Mouse (Mus musculus) lung, adult 2 months (tissue): Measurements from ENCODE around the gene Nr6a1. TPM values are rescaled to one million over a fixed set of nuclear protein-coding genes. Genes with fewer than 3 reads are reported as not detected.

ENCODE experiments used
- DNase-seq: peaks from one replicate; pipeline ENCODE4 v3.0.0; 2022
- H3K4me1 ChIP-seq: fragments of 200-500 bp; 2 replicates; pipeline ENCODE4 v1.6.1; 2011; ENCODE audit warnings: low read length; ENCODE audit not compliant: control insufficient read depth, insufficient read depth
- H3K4me3 ChIP-seq: fragments of 200-500 bp; replicated peaks from 2 replicates; pipeline ENCODE3; 2011; ENCODE audit warnings: low read depth, mild to moderate bottlenecking, control low read depth, low read length; ENCODE audit errors: extremely low read depth
- CTCF ChIP-seq: fragments of 200-500 bp; IDR thresholded peaks from 2 replicates; pipeline ENCODE4 v1.5.1; 2011; ENCODE audit warnings: mild to moderate bottlenecking, low read length, control low read depth; ENCODE audit not compliant: insufficient read depth
- POLR2A ChIP-seq: fragments of 200-500 bp; IDR thresholded peaks from 2 replicates; pipeline ENCODE4 v1.6.1; 2011; ENCODE audit warnings: low read depth, mild to moderate bottlenecking, control low read depth, low read length, borderline replicate concordance; ENCODE audit errors: extremely low read depth
- WGBS: fragments of 180-500 bp; shearing (Covaris S2); methylation state at CpG from one replicate; pipeline ENCODE4 v1.1.7; 2018; 5-methylcytosine and 5-hydroxymethylcytosine counted together
- polyA plus RNA-seq: library from polyadenylated mRNA; depleted of rRNA; stranded (reverse); fragments of >200 nt; gene quantifications from 2 replicates; pipeline ENCODE4 v1.2.3, GENCODE M21; 2012

The Nr6a1 gene
- polyA plus RNA-seq, 1 experiment = 6.5 TPM

DNA sequence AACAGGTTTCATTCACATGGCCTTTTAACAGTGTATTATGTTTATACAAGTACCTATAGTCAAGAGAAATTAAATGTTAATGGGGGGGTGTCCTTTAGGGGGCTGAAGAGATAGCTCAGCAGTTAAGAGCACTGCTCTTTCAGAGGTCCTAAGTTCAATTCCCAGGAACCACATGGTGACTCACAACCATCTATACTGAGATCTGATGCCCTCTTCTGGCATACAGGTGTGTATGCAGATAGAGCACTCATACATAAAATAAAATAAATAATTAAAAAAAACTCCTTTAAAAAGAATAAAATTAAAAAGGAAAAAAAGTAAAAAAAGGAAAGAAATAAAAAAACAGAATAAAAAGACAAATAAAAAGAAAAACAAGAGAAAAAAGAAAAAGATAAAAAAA, 95.5 kb downstream of the Nr6a1 start:
- Histone ChIP-seq H3K4me1 (no peaks in the 10 kb centered on the region), H3K4me3 (no peak overlapping the region)
- DNase-seq = no peak
- TF ChIP-seq POLR2A (no peak), CTCF (no peak)

DNA sequence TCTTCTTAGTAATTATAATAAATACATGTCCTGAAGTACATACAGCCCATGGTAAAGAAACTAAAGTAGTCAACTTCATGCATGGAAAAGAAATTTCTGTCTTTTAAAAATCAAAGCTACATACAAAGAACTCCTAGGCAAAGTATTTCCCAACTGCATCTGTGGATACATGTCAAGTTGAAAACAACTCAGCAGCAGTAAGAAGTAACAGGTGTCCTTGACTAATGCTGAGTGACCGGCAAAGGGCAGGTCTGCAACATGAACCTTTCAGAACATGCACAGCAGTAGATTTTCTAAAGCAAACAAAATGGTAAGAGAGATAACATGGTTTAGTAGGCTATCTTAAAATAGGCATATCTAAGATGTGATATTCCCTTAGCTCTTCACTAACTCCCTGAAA, 98.0 kb downstream of the Nr6a1 start:
- TF ChIP-seq CTCF (no peak), POLR2A (no peak)
- H3K4me3 ChIP-seq = no peak overlapping the region
- H3K4me1 ChIP-seq = no peaks in the 10 kb centered on the region; the same call in 1 of the 2 replicates
- DNase-seq = no peak
- 75% methylated on average over 1 of the region's 1 CpGs for WGBS

DNA sequence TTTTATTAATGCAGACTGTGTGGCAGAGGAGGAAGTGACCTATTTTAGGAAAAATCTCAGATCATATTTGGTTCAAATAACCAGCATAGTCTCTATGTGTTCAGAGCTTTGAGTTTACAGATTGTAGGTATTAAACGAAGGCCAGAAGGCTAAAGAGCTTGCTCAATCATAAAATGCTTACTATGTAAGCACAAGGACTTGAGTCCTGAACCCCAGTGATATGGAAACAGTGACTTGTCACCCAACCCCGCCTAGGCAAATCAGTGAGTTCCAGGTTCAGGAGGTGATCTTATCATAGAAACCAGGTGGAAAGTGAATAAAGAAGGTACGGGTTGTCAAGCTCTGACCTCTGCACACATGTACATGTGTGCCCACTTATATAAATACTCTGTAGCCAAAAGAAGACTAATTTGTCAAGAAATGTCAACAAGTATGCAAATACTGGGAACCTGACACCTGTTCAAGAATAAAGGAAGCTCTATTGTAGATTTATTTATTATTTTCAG, 99.6 kb downstream of the Nr6a1 start:
- no peak for DNase-seq
- WGBS = 60% methylated on average over 3 of the region's 3 CpGs
- TF ChIP-seq CTCF (no peak), POLR2A (no peak)

DNA sequence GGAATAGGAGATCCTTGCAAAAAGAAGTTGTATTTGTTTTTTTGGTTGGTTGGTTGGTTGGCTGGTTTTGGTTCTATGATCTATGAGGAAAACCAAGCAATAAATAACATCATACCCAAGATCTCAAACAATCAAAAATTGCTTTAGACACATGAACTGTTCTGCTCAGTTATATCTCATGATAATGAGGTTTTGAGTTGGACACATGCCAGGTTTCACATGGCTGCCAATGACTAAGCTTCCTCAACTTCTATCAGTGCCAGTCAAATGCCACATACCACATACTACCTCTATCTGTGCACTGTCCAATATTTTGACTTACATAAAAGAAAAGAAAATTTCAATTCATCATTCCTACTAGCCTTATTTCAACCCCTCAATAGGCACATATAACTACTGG, 101.3 kb downstream of the Nr6a1 start:
- TF ChIP-seq POLR2A (no peak), CTCF (no peak)
- DNase-seq = no peak
- Histone ChIP-seq H3K4me3 (no peak overlapping the region), H3K4me1 (peaks cover 3% of the 10 kb centered on the region)

More for the DNA sequence above, 99.6 kb downstream of the Nr6a1 start:
- no peak overlapping the region for H3K4me3 ChIP-seq
- H3K4me1 ChIP-seq = peaks cover 3% of the 10 kb centered on the region

DNA sequence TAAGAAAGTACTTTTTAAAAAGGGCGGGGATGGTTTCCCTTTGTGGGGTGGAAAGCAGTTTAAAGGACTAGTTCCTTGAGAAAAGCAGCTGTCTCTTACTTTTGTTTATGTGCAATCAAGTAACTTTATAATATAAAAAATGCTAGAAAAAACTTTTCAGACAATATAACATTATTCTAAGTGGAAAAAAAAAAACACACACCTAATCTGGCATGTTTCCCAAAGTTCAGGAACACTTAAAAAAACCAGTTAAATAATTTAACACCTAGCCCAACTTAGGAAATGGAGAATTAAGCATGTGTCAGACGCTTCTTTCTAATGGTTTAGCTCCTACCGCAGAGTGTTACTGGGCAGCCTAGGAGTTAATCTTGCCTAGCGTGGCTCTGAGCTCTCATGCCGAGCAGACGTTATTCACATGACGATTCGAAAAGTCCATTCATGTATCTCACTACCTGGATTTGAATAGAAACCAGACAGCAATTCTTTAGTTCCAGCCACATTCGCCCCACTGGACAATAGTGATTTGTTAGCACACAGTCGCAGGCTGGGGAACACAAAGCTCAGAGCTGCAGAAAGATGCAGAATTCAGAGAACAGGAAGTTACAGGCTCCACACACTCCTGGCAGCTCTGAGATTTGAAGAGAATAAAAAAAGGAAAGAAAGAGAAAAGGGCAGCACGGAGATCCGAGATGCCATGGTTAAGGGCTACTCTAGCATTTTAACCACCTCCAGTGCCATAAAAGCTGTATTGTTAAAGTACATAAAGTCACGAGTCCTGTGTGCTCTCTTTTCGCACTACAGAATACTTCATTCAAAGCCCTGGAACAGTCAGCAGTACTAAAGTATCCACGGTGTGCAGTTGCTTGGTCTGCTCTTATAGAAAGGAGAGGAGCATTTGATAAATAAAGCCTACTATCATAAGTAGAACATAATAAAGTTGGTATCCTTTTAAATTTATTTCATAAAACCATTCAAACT, 102.4 kb downstream of the Nr6a1 start:
- TF ChIP-seq CTCF (no peak), POLR2A (no peak)
- Histone ChIP-seq H3K4me1 (peaks cover 3% of the 10 kb centered on the region), H3K4me3 (peak overlapping the region; percentile 47)
- 3% methylated on average over 15 of the region's 15 CpGs for WGBS
- DNase-seq = peak; percentile 29

DNA sequence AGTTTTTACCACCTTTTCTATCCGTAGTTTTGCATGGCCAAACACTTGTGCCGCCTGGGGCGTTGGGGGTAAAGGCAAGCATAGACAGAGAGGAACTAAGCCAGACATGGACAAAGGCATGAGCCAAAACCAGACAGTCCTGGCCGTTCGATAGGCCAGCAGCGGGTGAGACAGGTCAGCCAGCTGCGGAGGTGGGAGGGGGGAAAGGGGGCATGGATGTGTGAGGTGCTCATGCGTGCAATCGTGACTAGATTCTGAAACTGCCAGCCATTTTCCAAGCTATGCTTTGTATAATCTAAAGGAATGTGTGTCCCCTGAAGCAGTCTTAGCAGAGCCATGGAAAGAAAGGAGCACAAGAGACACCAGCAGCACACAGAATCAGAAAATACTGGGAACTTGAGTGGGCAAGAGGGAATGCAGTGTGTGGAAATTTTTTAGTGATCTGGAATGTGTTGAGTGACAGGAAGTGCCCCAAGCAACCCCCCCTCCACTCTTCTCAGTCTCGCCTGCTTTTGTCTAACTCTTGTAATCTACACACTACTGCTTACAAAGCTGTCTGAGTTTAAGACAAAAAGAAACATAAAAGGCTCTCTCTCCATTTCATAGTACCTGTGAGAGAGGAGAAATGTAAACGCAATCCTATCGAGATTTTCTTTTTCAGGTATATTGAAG, 103.4 kb downstream of the Nr6a1 start:
- 1% methylated on average over 12 of the region's 12 CpGs for WGBS
- Histone ChIP-seq H3K4me1 (peaks cover 3% of the 10 kb centered on the region), H3K4me3 (peak overlapping the region; percentile 75)
- peak; percentile 45 for DNase-seq
- TF ChIP-seq POLR2A (no peak), CTCF (no peak)

DNA sequence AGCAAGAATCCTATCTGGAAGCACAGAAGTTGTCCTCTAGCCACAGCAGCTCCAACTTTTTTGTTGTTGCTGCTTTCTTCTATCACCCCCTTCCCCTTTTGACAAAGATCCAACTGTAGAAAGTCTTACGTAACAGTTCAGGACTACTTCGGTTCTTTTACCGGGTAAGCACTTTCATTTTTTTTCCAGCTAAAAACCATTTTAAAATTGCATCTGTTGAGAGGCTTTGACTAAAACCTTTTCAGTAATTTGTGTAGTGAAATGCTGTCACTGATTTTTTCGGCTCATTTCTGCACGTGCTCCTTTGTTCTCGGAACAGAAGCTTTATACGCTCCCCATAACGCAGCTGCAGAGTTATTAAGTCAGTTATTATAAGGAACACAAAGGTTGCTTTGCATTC, 104.1 kb downstream of the Nr6a1 start:
- no peak for DNase-seq
- no peak for TF ChIP-seq POLR2A
- no peak for TF ChIP-seq CTCF
- 3% methylated on average over 8 of the region's 8 CpGs for WGBS
- Histone ChIP-seq H3K4me1 (peaks cover 3% of the 10 kb centered on the region), H3K4me3 (peak overlapping the region; percentile 50)

DNA sequence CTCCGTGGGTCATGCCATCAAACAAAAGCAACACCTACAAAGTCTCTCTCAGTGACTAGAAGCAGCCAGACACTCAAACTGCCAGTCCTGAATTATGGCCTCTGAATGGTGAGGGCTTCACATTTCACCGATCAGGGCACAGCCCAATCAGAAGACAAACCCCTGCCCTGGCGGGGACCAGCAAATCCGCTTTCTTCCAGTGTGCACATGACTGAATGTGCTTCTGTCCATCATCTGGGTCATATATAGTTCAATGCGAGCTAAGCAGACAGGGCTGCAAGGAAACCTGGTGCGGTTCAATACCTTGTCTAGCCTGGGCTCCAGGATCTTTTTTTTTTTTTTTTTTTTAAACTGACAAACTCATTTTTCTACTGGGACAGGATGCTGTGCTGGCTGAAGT, 104.5 kb downstream of the Nr6a1 start:
- peak; percentile 37 for DNase-seq
- TF ChIP-seq POLR2A (no peak), CTCF (no peak)
- H3K4me3 ChIP-seq = peak overlapping the region; percentile 50

DNA sequence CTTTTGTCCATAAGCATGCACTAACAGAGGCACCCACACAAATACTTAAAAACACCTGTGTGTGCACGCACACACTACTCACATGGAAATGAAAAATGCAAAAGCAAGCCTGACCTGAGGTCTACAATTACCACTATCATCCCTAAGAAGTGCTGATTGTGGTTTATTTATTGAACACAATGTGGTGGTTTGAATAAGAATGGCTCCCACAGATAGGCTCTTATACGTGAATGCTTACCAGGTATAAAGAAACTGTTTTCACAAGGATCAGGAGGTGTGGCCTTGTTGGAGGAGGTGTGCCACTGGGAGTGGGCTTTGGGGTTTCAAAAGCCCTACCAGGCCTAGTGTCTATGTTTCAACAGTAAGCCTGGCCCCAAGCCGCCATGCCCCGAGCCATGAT, 110.0 kb downstream of the Nr6a1 start:
- no peak for TF ChIP-seq POLR2A
- no peak for TF ChIP-seq CTCF
- Histone ChIP-seq H3K4me1 (no peaks in the 10 kb centered on the region), H3K4me3 (no peak overlapping the region)
- DNase-seq = no peak
- 85% methylated on average over 4 of the region's 4 CpGs for WGBS

More for the DNA sequence above, 104.5 kb downstream of the Nr6a1 start:
- 12% methylated on average over 6 of the region's 6 CpGs for WGBS
- H3K4me1 ChIP-seq = peaks cover 3% of the 10 kb centered on the region

DNA sequence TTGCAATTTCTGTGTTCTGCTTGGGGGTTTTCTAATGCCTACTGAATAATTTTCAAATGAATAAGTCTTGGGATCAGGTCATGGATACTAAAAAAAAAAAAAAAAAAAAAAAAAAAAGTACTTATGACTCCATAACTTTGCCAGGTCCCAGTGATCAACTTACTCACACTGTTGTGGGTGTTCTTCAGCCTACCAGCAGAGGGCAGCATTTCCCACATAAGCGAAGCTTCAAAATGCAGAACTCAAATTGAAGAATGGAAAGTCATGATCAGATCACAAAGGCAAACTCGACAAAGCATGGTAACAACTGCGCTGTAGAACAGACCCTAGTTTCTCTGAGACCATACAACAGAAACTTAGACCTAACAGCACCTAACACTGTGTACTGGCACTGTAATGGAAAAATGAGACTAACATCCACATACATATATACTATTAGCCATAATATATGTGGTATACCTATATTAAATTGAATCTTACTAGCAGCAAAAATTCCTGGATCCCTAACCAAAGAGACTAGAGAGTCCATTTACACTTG, 130.3 kb downstream of the Nr6a1 start:
- Histone ChIP-seq H3K4me3 (no peak overlapping the region), H3K4me1 (no peaks in the 10 kb centered on the region)
- 8% methylated on average over 3 of the region's 3 CpGs for WGBS
- peak; percentile 64 for DNase-seq
- TF ChIP-seq CTCF (peak; percentile 53; the same call in 1 of the 2 replicates), POLR2A (no peak)
